Mouse (Mus musculus): ENCODE measurements around the gene Ccl7. TPM values are rescaled to one million over a fixed set of nuclear protein-coding genes. Genes with fewer than 3 reads are reported as not detected.

Ccl7 gene
- polyA plus RNA-seq, 2 experiments = 0.16 to 0.33 TPM

DNA sequence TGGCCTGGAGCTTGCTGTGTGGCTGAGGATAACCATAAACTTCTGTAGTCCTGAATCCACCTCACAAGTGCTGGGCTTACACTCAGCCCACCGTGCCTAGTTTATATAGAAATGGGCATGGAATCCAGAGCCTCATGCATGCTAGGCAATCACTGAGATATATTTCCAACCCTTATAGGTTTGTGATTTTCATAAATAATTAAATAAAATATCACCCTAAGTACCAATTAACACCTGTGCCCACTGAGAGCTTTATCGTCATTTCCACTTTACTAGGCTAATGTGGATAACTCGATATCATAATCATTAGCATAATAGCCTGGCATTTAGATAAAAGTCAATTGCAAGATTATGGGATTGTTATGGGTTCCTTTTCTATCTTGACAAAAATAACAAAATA, 38.8 kb downstream of the Ccl7 start:
- H3K36me3 ChIP-seq (replicated peaks; ENCODE audit: control insufficient read depth, insufficient read depth, low read depth) = no peaks in the 10 kb centered on the region
- WGBS (ENCODE audit: insufficient replicate concordance) = 68% methylated on average over 3 of the region's 3 CpGs
- H3K27me3 ChIP-seq (ENCODE audit: control insufficient read depth, insufficient read depth, low read length) = no peaks in the 10 kb centered on the region
- H3K27ac ChIP-seq = no peak overlapping the region
- H3K4me3 ChIP-seq (ENCODE audit: insufficient read depth in 1 of 2, low read depth in 2 of 2, low read length in 2 of 2) = no peak overlapping the region
- ATAC-seq (ENCODE audit: insufficient read depth) = no peak
- no peak for DNase-seq (ENCODE audit: low read depth in 3 of 3, low spot score in 3 of 3)
- no peaks in the 10 kb centered on the region for H3K4me1 ChIP-seq (replicated peaks; ENCODE audit: control insufficient read depth in 2 of 2, insufficient read depth in 2 of 2, low read length in 1 of 2)
- TF ChIP-seq CTCF (IDR thresholded peaks at IDR 0.05; ENCODE audit: low read depth) (no peak), EP300 (IDR thresholded peaks at IDR 0.05; ENCODE audit: low read depth) (no peak)
- no peak overlapping the region for H3K9ac ChIP-seq (replicated peaks)
- no peaks in the 10 kb centered on the region for H3K9me3 ChIP-seq (ENCODE audit: control insufficient read depth, low read length)
- H3K4me2 ChIP-seq (ENCODE audit: low read depth) = no peak overlapping the region

Other genes with a start within 250 kb of the Ccl7 start
- not detected in 2 replicates for gene 5530401A14Rik, start 185.0 kb upstream of the Ccl7 start, polyA plus RNA-seq (2012; rRNA removed)
- gene 5530401A14Rik, start 185.0 kb upstream of the Ccl7 start, polyA plus RNA-seq (2014; fragmentation: Nextera tagmentation; extraction: Ambion mirVana) = not detected in 2 replicates
- 0.01 and 0.05 TPM in 2 replicates for gene Asic2, start 77.3 kb upstream of the Ccl7 start, polyA plus RNA-seq (2012; rRNA removed)
- gene Asic2, start 77.3 kb upstream of the Ccl7 start, polyA plus RNA-seq (2014; fragmentation: Nextera tagmentation; extraction: Ambion mirVana) = 0.04 TPM in 1 of 2 replicates, not detected in the other
- gene Ccl2, start 10.1 kb upstream of the Ccl7 start, polyA plus RNA-seq (2012; rRNA removed) = 0.83 and 1.1 TPM in 2 replicates
- gene Ccl2, start 10.1 kb upstream of the Ccl7 start, polyA plus RNA-seq (2014; fragmentation: Nextera tagmentation; extraction: Ambion mirVana) = 0.94 and 1.3 TPM in 2 replicates
- not detected in 2 replicates for gene Gm17268, start 7.2 kb upstream of the Ccl7 start, polyA plus RNA-seq (2012; rRNA removed)
- gene Gm17268, start 7.2 kb upstream of the Ccl7 start, polyA plus RNA-seq (2014; fragmentation: Nextera tagmentation; extraction: Ambion mirVana) = not detected in 2 replicates
- gene Ccl11, start 12.1 kb downstream of the Ccl7 start, polyA plus RNA-seq (2012; rRNA removed) = 0.07 TPM in 1 of 2 replicates, not detected in the other
- gene Ccl11, start 12.1 kb downstream of the Ccl7 start, polyA plus RNA-seq (2014; fragmentation: Nextera tagmentation; extraction: Ambion mirVana) = 0.11 TPM in 1 of 2 replicates, not detected in the other
- 0.19 and 0.44 TPM in 2 replicates for gene Ccl12, start 56.1 kb downstream of the Ccl7 start, polyA plus RNA-seq (2012; rRNA removed)
- gene Ccl12, start 56.1 kb downstream of the Ccl7 start, polyA plus RNA-seq (2014; fragmentation: Nextera tagmentation; extraction: Ambion mirVana) = 0.29 and 0.33 TPM in 2 replicates
- not detected in 2 replicates for gene Ccl8, start 69.5 kb downstream of the Ccl7 start, polyA plus RNA-seq (2012; rRNA removed)
- not detected in 2 replicates for gene Ccl8, start 69.5 kb downstream of the Ccl7 start, polyA plus RNA-seq (2014; fragmentation: Nextera tagmentation; extraction: Ambion mirVana)

All from liver, embryonic 14.5 days (tissue).